Mouse (Mus musculus): ENCODE results near the gene Pcyox1. TPM values are rescaled to one million over a fixed set of nuclear protein-coding genes. Genes with fewer than 3 reads are reported as not detected.

The Pcyox1 gene
- polyA plus RNA-seq (2012; rRNA removed) = 61.4 and 71.0 TPM in 2 replicates

GRCm38 (mm10) chr6:86396581-86397256 lies at the start of gene Pcyox1:
Gene Pcyox1, minus strand, starts transcription at chr6:86397154.

GRCm38 (mm10) chr6:86438272-86439118 lies 41.5 kb upstream of the Pcyox1 start, which contains the start of gene C87436:
Gene C87436, plus strand, starts transcription at chr6:86438374.

GRCm38 (mm10) chr6:86426358-86426757 lies 29.4 kb upstream of the Pcyox1 start, which contains the start of gene Gm44790:
Gene Gm44790, plus strand, starts transcription at chr6:86426658.

GRCm38 (mm10) chr6:86404100-86404861 lies 7.3 kb upstream of the Pcyox1 start, which contains the start of gene Tia1:
Gene Tia1, plus strand, starts transcription at chr6:86404219.

GRCm38 (mm10) chr6:86370764-86371339 lies 26.1 kb downstream of the Pcyox1 start, which contains the start of gene Snrpg:
Gene Snrpg, plus strand, starts transcription at chr6:86371304.

GRCm38 (mm10) chr6:86365371-86366124 lies 31.4 kb downstream of the Pcyox1 start, which contains the start of gene Fam136a:
Gene Fam136a, plus strand, starts transcription at chr6:86365646.

Other genes with a start within 250 kb of the Pcyox1 start
- 5.2 and 5.9 TPM in 2 replicates for gene Tgfa, start 201.9 kb downstream of the Pcyox1 start, polyA plus RNA-seq (2012; rRNA removed)
- gene Fam136a, start 31.5 kb downstream of the Pcyox1 start, polyA plus RNA-seq (2012; rRNA removed) = 47.6 and 51.4 TPM in 2 replicates
- 573 and 729 TPM in 2 replicates for gene Snrpg, start 25.9 kb downstream of the Pcyox1 start, polyA plus RNA-seq (2012; rRNA removed)
- gene Tia1, start 7.1 kb upstream of the Pcyox1 start, polyA plus RNA-seq (2012; rRNA removed) = 324 and 385 TPM in 2 replicates
- 1.8 and 2.5 TPM in 2 replicates for gene Gm44790, start 29.5 kb upstream of the Pcyox1 start, polyA plus RNA-seq (2012; rRNA removed)
- gene C87436, start 41.2 kb upstream of the Pcyox1 start, polyA plus RNA-seq (2012; rRNA removed) = 19.0 and 21.5 TPM in 2 replicates
- 240 and 247 TPM in 2 replicates for gene Pcbp1, start 129.2 kb upstream of the Pcyox1 start, polyA plus RNA-seq (2012; rRNA removed)
- 1.4 and 2.6 TPM in 2 replicates for gene Asprv1, start 231.0 kb upstream of the Pcyox1 start, polyA plus RNA-seq (2012; rRNA removed)

Measured in central nervous system, embryonic 14 days (tissue).